ENCODE assay signal across 14 mouse cellular contexts in the genomic region with DNA sequence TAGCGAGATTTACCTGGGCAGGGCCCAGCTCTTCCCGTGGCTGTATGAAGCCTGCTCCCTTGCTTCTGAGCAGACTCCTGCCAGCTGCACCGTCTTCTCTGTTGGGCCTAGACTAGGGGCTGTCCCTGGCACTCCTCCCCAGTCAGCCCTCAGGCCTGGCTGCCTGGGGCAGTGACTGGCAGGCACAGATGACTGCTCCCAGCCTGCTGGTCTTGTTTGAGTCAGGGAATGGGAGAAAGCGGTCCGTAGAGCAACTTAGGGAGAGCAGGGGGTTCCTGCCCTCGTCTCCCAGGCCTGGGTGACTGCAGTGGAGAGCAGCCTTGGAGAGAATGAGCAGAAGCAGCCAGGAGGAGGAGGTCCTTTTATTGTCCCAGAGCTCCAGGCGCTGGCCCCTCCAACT. TPM values are rescaled to one million over a fixed set of nuclear protein-coding genes. Genes with fewer than 3 reads are reported as not detected.
A peak's percentile ranks its signal among the peaks of the same experiment; 100 is the strongest.
DNase-seq lines count a peak whose midpoint lies in the region; ATAC-seq and TF ChIP-seq lines count a peak whose summit lies in the region.
"Had no signal": no experiment of that assay in that cellular context is flagged by ENCODE, and none has a peak within 500 bp of the region (broad histone marks: within the 10 kb centered on the region; RNA-seq: fewer than 3 reads in every experiment).

No protein-coding gene starts in this region.

- H3K4me3 ChIP-seq in heart, postnatal 0 days (ENCODE audit: low read depth, low read length) = no peak overlapping the region
- H3K4me3 ChIP-seq in midbrain, embryonic 11.5 days (ENCODE audit: low read depth, low read length) = no peak overlapping the region
- no peak overlapping the region for H3K4me3 ChIP-seq in midbrain, embryonic 15.5 days
- H3K4me3 ChIP-seq: megakaryocyte, embryonic 14.5 days had no signal

- H3K9me3 ChIP-seq in heart, postnatal 0 days (replicated peaks; ENCODE audit: control insufficient read depth, low read length) = no peaks in the 10 kb centered on the region
- no peaks in the 10 kb centered on the region for H3K9me3 ChIP-seq in midbrain, embryonic 11.5 days (ENCODE audit: control insufficient read depth, low read length)
- H3K9me3 ChIP-seq in midbrain, embryonic 15.5 days = no peaks in the 10 kb centered on the region
- H3K9me3 ChIP-seq: megakaryocyte, embryonic 14.5 days had no signal

- peaks cover 71% of the 10 kb centered on the region for H3K36me3 ChIP-seq in heart, postnatal 0 days (replicated peaks; ENCODE audit: control insufficient read depth, insufficient read depth, low read length)
- H3K36me3 ChIP-seq in midbrain, embryonic 11.5 days (ENCODE audit: control insufficient read depth, insufficient read depth, low read length) = peaks cover 34% of the 10 kb centered on the region
- peaks cover 62% of the 10 kb centered on the region for H3K36me3 ChIP-seq in midbrain, embryonic 15.5 days (replicated peaks)

- 67% methylated on average over 7 of the region's 7 CpGs for WGBS in heart, postnatal 0 days
- WGBS in midbrain, embryonic 11.5 days = 90% methylated on average over 7 of the region's 7 CpGs
- WGBS in midbrain, embryonic 15.5 days = 89% methylated on average over 7 of the region's 7 CpGs

- peak overlapping the region; percentile 90 for H3K27ac ChIP-seq in heart, postnatal 0 days (ENCODE audit: low read depth)
- H3K27ac ChIP-seq in midbrain, embryonic 11.5 days (ENCODE audit: low read depth, low read length) = no peak overlapping the region
- H3K27ac ChIP-seq in midbrain, embryonic 15.5 days = no peak overlapping the region
- H3K27ac ChIP-seq: hindbrain, embryonic 14.5 days; kidney, postnatal 0 days had no signal

- H3K9ac ChIP-seq in heart, postnatal 0 days (replicated peaks; ENCODE audit: low read depth, low read length) = 0 out of 2 replicates have a peak overlapping the region, but pooled peaks have one; percentile 9
- H3K9ac ChIP-seq in midbrain, embryonic 11.5 days (ENCODE audit: low read length) = no peak overlapping the region
- H3K9ac ChIP-seq in midbrain, embryonic 15.5 days = no peak overlapping the region
- H3K9ac ChIP-seq: hindbrain, embryonic 14.5 days; lung, embryonic 14.5 days had no signal

- no peak for ATAC-seq in heart, postnatal 0 days (ENCODE audit: insufficient read depth, low read depth)
- ATAC-seq in midbrain, embryonic 11.5 days (ENCODE audit: low FRiP score) = no peak
- no peak for ATAC-seq in midbrain, embryonic 15.5 days (replicated peaks)

- no peak for TF ChIP-seq EP300 in heart, postnatal 0 days (IDR thresholded peaks at IDR 0.05; ENCODE audit: low read depth)

- H3K4me1 ChIP-seq in heart, postnatal 0 days (ENCODE audit: control insufficient read depth, insufficient read depth) = peaks cover 23% of the 10 kb centered on the region; the same call in 1 of the 2 replicates
- H3K4me1 ChIP-seq in midbrain, embryonic 11.5 days (ENCODE audit: control insufficient read depth, insufficient read depth, low read length) = no peaks in the 10 kb centered on the region
- H3K4me1 ChIP-seq in midbrain, embryonic 15.5 days = no peaks in the 10 kb centered on the region

- no peaks in the 10 kb centered on the region for H3K27me3 ChIP-seq in heart, postnatal 0 days (ENCODE audit: control insufficient read depth, insufficient read depth, low read length)
- no peaks in the 10 kb centered on the region for H3K27me3 ChIP-seq in midbrain, embryonic 11.5 days (ENCODE audit: control insufficient read depth, insufficient read depth, low read length)
- no peaks in the 10 kb centered on the region for H3K27me3 ChIP-seq in midbrain, embryonic 15.5 days (replicated peaks)

- H3K4me2 ChIP-seq in heart, postnatal 0 days (ENCODE audit: low read depth, low read length) = no peak overlapping the region
- no peak overlapping the region for H3K4me2 ChIP-seq in midbrain, embryonic 11.5 days
- no peak overlapping the region for H3K4me2 ChIP-seq in midbrain, embryonic 15.5 days
- H3K4me2 ChIP-seq: hindbrain, embryonic 14.5 days; lung, embryonic 14.5 days had no signal

- peak; percentile 66 to 79 for DNase-seq in cerebellum, postnatal 10 days
- no peak for DNase-seq in cerebellum, adult 8-10 months
- DNase-seq in heart, postnatal 0 days (ENCODE audit: low spot score) = no peak
- DNase-seq in heart, adult 9 months (ENCODE audit: low spot score in 2 of 2) = no peak
- peak; percentile 23 for DNase-seq in midbrain, embryonic 11.5 days (ENCODE audit: low spot score, missing footprints)
- no peak for DNase-seq in right cerebral cortex, postnatal 25 days
- no peak for DNase-seq in layer of hippocampus, postnatal 14 days (ENCODE audit: low spot score in 2 of 2)
- DNase-seq: lung, embryonic 14.5 days; thymus, adult 18-20 months had no signal

- TF ChIP-seq CTCF in heart, postnatal 0 days (IDR thresholded peaks at IDR 0.05; ENCODE audit: low read depth) = no peak

RNA-seq across cellular contexts. Expression of gene Mthfr, which starts 17.4 kb away (rescaled TPM):
- 29.2 and 37.6 TPM in 2 replicates for total RNA-seq in heart, postnatal 0 days (2014; rRNA removed; ENCODE audit: low replicate concordance)
- polyA plus RNA-seq in heart, postnatal 0 days (2015; fragmentation: Nextera tagmentation; extraction: Ambion mirVana) = 6.0 and 6.3 TPM in 2 replicates
- 17.8 and 18.9 TPM in 2 replicates for polyA plus RNA-seq in midbrain, embryonic 11.5 days (2014; fragmentation: Nextera tagmentation; extraction: Ambion mirVana)
- polyA plus RNA-seq in midbrain, embryonic 15.5 days (2015; fragmentation: Nextera tagmentation; extraction: Ambion mirVana) = 23.2 and 24.8 TPM in 2 replicates
- total RNA-seq in layer of hippocampus, postnatal 14 days (2021) = 10 to 100 TPM; 25.6 to 26.4 TPM

RNA-seq across cellular contexts. Expression of gene Clcn6, which starts 17.6 kb away (rescaled TPM):
- 14.7 and 16.3 TPM in 2 replicates for total RNA-seq in heart, postnatal 0 days (2014; rRNA removed; ENCODE audit: low replicate concordance)
- 3.5 and 4.3 TPM in 2 replicates for polyA plus RNA-seq in heart, postnatal 0 days (2015; fragmentation: Nextera tagmentation; extraction: Ambion mirVana)
- polyA plus RNA-seq in midbrain, embryonic 11.5 days (2014; fragmentation: Nextera tagmentation; extraction: Ambion mirVana) = 19.2 and 20.2 TPM in 2 replicates
- polyA plus RNA-seq in midbrain, embryonic 15.5 days (2015; fragmentation: Nextera tagmentation; extraction: Ambion mirVana) = 36.2 and 38.0 TPM in 2 replicates
- 10 to 100 TPM; 64.2 to 65.0 TPM for total RNA-seq in layer of hippocampus, postnatal 14 days (2021)

RNA-seq across cellular contexts. Expression of gene Agtrap, which starts 31.6 kb away (rescaled TPM):
- total RNA-seq in heart, postnatal 0 days (2014; rRNA removed; ENCODE audit: low replicate concordance) = 21.2 and 31.4 TPM in 2 replicates
- 22.9 and 25.2 TPM in 2 replicates for polyA plus RNA-seq in heart, postnatal 0 days (2015; fragmentation: Nextera tagmentation; extraction: Ambion mirVana)
- polyA plus RNA-seq in midbrain, embryonic 11.5 days (2014; fragmentation: Nextera tagmentation; extraction: Ambion mirVana) = 11.7 TPM in 2 replicates
- polyA plus RNA-seq in midbrain, embryonic 15.5 days (2015; fragmentation: Nextera tagmentation; extraction: Ambion mirVana) = 5.5 and 6.4 TPM in 2 replicates
- total RNA-seq in layer of hippocampus, postnatal 14 days (2021) = 1 to 10 TPM; 8.9 to 9.0 TPM

RNA-seq across cellular contexts. Expression of gene Nppa, which starts 55.7 kb away (rescaled TPM):
- total RNA-seq in heart, postnatal 0 days (2014; rRNA removed; ENCODE audit: low replicate concordance) = 2,556 and 3,370 TPM in 2 replicates
- 9,636 and 10,119 TPM in 2 replicates for polyA plus RNA-seq in heart, postnatal 0 days (2015; fragmentation: Nextera tagmentation; extraction: Ambion mirVana)
- polyA plus RNA-seq in midbrain, embryonic 11.5 days (2014; fragmentation: Nextera tagmentation; extraction: Ambion mirVana) = 0.51 and 0.68 TPM in 2 replicates
- 3.6 and 6.4 TPM in 2 replicates for polyA plus RNA-seq in midbrain, embryonic 15.5 days (2015; fragmentation: Nextera tagmentation; extraction: Ambion mirVana)
- total RNA-seq in layer of hippocampus, postnatal 14 days (2021) = under 1 TPM; 0.45 to 0.92 TPM
- total RNA-seq: adrenal gland, postnatal 10 days had no signal
- polyA plus RNA-seq: kidney, postnatal 0 days; lung, embryonic 14.5 days had no signal

Comparison
In these comparisons a context has a peak if more than half of its experiments do, and no peak if none do; other contexts are left out.
1. DNase-seq: peak in cerebellum, postnatal 10 days (2 of 2) and midbrain, embryonic 11.5 days (single experiment); none in cerebellum, adult 8-10 months (single experiment), heart, postnatal 0 days (single experiment), heart, adult 9 months (0 of 2), right cerebral cortex, postnatal 25 days (single experiment) and layer of hippocampus, postnatal 14 days (0 of 2).